Mouse (Mus musculus) layer of hippocampus, postnatal 10 days (tissue): Measurements from ENCODE around the gene Tmem259. TPM values are rescaled to one million over a fixed set of nuclear protein-coding genes. Genes with fewer than 3 reads are reported as not detected.

ENCODE experiments used
- DNase-seq, 2 experiments: peaks; one replicate each; pipeline ENCODE4 v3.0.0; 2021; ENCODE audit warnings: low spot score in 2 of 2
- long read RNA-seq: library from polyadenylated mRNA; stranded (forward); transcript quantifications from one replicate; pipeline ENCODE4 v2.0.0, GENCODE M21; 2023
- total RNA-seq, 2 experiments: library from RNA; stranded (reverse); gene quantifications; 2 replicates each; pipeline ENCODE4 v1.2.3; 2021

The Tmem259 gene
- total RNA-seq = 100 to 1,000 TPM; 137 to 139 TPM
- long read RNA-seq, transcript Tmem259-201 (11 exons, 2,225 nt) = major isoform, 28 of 58 reads
- long read RNA-seq, transcript Tmem259-202 (10 exons, 1,767 nt) = minor isoform, 5 of 58 reads
- long read RNA-seq, partial matches to known transcripts = 8 of 58 reads
- long read RNA-seq, other reads (novel, unspliced or antisense) = 17 of 58 reads

DNA sequence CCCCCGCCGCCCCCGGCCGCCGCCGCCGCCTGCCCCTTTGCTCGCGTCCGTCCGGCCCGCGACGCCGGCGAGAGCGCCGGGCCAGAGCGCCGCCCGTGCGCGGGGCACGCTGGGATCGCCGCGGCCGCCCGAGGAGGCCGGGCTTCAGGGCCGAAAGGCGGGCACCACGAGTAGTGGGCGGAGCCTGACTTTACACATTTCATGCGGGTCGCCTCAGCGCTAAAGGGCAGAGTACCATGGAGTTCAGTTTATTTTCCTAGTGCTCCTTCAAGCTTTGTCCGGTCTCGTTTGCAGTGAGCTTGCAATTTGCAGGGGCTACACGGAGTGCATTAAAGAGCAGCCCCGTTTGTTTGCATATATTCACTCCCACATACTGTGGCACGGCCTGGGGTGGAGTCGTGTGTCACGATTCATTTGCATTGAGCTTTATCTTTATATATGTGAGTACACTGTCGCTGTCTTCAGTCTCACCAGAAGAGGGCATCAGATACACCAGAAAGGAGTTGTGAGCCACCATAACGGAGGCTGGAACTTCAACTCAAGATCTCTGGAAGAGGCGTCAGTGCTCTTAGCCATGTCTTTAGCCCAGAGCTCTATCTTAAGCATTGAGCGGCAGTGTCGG, at the start of gene Tmem259:
Gene Tmem259, minus strand, starts transcription at position 136 of the 622 bp plus-strand sequence.
- DNase-seq = peak; percentile 78 to 85

DNA sequence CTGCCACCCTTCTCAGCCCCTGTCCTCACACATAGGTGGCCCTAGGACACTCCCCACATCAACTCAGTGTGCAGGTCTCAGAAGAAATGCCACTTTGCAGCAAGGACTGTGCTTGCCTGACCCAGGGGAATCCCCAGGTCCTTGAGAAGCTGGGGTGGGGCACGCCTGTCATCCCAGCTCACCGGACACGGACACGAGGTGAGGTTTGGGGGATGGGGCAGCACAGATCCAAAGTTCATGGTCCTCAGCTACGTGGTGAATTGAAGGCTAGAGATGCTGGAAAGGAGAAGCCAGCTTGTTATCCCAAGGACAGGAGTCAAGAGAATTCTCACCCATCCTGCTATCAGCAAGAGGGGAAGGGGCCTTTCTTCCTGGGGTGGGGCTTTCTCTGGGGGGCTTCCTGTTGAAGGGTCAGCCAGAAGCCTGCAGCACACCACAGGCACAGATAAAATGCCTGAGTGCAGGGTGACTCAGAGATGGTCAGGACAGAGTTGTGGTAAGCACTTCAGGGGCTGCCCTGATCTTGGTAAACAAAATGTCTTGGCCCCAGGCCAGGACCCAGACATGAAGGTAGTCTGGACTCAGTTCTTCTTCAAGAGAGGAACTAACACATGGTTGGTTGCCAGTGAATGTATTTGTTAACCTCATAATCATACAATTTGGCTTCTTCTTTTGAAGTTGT, 48.8 kb upstream of the Tmem259 start:
- peak in 1 of 2 experiments; percentile 47 for DNase-seq

DNA sequence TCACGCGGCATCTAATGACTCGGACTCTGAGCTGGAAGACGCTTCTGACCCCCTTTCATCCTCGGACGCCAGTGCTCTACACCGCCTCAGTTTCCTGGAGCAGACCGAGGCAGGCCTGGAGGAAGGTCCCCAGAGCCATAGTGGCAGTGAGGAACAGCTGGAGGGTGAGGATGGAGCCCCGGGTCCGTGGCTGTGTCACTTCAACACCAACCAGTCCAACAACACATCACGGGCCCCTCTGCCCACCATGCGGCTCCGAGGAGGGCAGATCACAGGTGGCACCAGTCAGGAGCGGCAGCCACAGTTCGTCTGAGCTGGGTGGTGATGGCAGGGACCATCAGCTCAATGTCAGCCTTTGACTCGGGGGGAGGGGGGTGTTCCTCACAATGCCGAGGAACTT, 46.6 kb upstream of the Tmem259 start:
- DNase-seq = no peak

DNA sequence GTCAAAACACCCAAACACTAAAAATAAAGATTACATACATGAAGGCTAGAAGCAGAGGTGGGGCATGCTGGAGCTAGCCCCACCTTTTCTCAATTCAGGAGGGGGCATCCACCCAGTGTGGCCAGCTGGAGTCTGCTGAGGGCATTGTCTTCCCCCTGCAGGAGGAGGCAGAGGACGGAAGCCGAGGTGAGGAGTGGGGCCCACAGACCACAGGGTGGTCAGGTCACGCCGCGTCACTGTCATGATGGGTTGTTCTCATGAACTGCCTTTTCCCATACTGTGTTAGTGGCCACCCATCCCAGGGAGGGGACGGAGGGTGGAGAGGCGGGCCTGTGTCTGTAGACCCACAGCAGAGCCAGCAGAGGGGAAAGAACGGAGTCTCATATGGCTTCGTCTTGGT, 46.1 kb upstream of the Tmem259 start:
- DNase-seq = no peak

DNA sequence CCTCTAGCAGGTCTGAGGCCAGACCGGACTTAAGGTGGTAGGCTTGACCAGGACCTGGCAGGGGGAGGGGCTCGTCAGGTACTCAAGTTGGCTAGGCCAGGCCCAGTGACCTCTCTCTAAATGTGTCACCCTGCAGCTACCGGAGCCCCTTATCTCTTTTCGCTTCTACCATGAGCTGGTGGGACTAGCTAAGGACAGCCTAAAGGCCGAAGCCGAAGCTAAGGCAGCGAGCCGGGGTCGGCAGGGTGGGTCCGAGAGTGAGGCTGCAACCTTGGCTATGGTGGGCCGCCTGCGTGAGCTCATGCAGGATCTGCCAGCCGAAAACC, 44.4 kb upstream of the Tmem259 start:
- DNase-seq = no peak

DNA sequence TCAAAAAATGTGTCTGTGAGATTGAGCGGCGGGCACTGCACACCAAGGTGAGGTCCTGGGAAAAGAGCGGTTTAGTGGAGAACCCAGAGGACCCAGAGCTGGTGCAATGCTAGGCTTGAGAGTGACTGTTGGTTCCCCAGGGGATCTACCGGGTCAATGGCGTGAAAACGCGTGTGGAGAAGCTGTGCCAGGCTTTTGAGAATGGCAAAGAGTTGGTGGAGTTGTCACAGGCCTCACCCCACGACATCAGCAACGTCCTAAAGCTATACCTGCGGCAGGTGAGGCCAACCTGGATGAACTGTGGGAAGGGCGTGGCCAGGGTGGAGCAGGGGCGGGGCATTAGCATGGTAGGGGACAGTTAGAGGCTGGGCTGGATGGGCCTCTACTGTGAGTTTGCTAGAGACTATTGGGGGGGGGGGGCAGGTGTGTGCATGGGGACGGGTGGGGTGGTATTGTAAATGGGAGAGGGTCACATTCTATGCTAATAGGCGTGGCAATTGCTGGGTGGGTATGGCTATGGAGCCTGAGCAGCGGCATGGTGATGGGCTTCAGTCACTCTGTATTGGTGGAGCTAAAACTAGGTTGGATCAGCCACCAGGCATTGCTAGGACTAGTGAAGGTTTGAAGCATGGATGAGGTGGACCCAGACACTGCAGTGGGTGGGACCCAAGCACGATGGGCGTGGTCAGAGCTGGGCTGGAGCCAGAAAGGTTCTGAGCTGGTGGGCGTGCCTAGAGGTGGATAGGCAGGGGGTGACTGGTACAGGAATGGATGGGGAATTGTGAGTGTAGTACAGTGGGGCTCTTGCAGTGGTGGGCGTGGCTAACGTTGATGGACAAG, 43.8 kb upstream of the Tmem259 start:
- DNase-seq = no peak

DNA sequence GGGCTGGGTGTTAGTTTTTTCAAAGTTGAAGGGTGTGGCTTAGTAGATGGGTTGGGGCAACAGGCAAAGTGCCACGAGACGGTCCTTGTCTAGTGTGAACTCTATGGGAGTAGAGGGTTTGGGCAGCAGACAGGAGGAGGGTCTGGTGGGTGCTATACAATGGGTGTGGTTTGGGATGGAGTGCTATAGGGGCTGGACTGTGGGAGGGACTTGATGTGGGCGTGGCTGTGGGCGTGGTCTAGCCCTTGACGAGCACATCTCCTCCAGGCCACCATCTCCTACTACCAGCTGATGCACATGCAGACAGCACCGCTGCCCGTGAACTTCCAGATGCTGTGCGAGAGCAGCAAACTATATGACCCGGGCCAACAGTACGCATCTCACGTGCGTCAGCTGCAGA, 41.8 kb upstream of the Tmem259 start:
- no peak for DNase-seq

DNA sequence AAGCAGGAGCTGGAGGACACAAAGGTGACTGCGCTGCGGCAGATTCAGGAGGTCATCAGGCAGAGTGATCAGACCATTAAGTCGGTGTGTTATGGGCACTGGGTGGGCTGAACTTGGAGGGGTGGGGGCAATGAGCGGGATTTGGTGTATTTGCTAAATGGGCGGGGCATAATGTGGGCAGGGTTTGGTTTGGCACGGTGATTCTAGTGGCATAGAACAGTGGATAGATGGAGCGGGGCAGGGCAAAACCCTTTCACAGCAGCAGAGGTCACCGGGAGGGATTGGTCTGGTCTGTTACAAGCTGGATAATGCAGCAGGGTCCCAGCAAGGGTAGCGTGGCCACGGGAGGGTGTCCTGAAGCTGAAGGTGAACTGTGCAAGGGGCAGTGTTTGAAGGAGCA, 41.3 kb upstream of the Tmem259 start:
- no peak for DNase-seq

DNA sequence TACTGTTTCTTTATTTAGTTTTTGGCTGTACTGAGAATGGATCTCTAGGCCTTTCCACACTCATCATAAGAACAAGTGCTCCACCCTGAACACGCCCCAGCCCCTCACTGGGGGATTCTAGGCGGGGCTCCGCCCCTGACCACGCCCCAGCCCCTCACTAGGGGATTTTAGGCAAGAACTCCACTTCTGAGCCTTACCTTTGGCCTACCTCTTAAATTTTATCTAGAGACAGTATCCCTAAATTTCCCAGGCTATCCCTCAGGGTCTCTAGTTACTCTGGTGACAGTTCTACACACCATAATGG, 40.9 kb upstream of the Tmem259 start:
- no peak for DNase-seq

DNA sequence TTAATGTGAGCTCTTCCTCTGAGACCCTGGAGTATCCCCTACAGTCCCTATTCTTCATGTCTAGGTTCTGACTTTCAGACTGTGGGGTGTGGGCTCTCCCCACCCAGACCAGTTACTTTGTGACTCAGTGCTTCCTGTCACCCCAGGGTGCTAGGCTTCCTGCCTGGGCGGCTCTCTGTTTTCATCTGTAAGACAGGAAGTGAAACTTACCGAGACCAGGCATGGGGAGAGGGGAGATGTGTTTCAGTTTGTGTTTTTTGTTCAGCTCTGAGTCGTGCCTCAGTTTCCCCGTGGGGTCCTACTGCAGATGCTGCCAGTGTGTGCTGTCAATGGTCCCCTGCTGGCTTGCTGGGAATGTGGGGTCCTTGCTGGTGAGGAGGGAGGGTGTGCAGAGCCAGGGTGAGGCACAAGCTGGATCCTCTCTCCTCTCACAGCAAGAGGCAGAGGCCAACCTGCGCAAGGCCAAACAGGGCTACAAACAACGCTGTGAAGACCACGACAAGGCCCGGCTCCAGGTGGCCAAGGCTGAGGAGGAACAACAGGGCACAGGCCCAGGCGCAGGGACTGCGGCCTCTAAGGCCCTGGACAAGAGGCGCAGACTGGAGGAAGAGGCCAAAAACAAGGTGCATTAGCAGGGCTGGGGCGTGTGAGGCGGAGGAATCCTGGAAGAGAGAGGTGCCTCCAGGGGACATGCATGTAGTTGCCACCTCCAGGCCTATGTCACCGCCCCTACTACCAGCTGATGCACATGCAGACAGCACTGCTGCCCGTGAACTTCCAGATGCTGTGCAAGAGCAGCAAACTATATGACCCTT, 40.3 kb upstream of the Tmem259 start:
- no peak for DNase-seq

DNA sequence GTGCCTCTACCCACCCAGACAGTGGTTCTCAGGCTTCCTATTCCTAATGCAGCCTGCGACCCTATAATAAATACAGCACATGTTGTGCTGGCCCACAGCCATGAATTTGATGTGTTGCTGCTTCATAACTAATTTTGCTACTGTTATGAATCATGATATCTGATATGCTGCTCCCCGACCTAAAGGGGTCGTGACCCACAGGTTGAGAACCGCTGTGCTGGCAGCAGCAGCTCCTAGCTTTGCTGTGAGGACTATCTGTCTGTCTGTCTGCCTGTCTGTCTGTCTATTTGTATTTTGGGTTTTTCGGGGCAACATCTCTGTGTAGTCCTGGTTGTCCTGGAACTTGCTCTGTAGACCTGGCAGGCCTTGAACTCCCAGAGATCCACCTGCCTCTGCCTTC, 39.6 kb upstream of the Tmem259 start:
- no peak for DNase-seq

DNA sequence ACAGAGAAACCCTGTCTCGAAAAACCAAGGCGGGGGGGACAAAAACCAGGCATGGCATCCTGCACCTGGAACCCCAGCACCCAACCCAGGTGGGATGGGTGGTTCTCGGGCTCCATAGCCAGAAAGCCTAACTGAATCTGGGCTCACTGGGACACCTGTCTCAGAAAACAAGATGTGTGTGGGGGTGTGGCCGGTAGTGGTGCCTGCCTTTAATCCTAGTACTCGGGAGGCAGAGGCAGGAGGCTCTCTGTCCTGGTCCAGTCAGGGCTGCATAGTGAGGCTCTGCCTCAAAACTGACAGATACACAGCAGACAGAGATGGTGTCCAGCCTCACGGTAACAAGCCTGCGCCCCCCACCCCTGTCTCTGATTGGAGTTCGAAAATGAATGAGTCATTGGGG, 38.7 kb upstream of the Tmem259 start:
- no peak for DNase-seq

DNA sequence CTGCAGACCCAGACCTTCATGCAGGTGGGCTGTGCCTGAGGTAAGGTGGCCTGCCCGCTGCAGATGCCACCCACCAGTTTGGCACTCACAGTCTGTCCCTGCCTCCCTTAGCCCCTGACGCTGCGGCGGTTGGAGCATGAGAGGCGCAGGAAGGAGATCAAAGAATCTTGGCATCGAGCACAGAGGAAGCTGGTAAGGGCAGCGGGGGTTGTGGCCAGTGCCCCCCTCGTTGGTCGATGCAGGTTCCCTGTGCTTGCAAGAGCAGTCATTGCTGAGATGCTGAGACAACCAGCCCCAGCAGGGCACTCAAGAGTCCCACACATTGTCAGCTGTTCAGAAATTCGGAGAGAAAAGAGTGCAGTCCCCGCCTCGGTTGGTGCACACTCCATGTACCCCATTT, 38.0 kb upstream of the Tmem259 start:
- DNase-seq = no peak

DNA sequence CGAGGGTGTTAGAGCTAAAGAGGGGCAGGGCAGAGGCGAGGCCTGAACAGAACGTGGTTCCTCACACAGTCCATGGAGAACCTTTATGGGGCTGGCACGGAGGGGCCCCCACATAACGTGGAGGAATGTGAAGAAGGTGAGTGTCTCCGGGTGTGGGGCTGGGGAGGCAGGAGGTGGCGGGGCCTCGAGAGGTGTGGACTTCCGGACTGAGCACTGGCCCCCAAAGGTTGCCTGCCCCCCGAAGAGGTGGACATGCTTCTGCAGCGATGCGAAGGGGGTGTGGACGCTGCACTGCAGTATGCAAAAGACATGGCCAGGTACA, 37.2 kb upstream of the Tmem259 start:
- DNase-seq = no peak

DNA sequence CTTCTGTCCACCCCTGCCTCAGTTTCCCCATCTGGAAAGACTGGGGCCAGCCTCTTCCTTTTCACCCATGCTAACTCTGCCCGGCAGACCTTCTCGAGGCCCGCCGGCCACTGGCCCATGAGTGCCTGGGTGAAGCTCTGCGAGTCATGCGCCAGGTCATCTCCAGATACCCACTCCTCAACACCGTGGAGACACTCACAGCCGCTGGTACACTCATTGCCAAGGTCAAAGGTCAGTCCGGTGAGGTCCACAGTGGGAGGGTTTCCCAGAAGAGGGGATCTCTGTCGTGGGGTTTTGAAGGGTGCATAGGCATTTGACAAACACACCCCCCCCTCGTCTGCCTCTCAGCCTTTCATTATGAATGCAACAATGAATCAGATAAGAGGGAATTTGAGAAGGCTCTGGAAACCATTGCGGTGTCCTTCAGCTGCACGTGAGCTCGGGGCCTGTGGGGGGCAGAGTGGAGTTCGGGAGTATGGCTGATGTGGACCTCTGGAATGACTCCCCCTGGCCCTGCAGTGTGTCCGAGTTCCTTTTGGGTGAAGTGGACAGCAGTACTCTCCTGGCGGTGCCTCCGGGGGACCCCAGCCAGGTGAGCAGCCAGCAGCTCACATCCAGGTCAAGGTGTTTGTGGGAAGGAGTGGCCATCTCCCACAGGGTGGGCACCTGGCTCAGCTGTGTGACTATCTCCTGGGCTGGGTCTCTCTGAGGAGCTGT, 36.6 kb upstream of the Tmem259 start:
- no peak for DNase-seq

DNA sequence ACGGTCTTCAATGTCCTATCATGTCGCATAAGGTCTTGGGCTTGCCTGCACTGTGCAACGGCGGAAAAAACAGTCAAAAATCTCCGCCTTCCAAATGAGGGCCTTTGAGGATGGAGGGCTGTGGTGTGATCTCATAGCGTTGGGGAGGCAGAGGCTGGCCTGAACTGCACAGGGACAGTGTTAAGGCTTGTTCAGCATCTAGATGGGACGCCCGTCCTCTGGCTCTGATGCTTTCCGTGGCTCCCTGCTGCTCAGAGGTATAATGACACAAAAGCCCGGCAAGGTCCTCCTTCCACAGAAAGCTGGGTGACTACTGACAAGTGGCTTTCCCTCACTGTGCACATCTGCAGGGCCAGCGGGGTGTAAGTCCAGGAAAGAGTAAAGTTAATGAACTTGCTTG, 36.1 kb upstream of the Tmem259 start:
- no peak for DNase-seq

DNA sequence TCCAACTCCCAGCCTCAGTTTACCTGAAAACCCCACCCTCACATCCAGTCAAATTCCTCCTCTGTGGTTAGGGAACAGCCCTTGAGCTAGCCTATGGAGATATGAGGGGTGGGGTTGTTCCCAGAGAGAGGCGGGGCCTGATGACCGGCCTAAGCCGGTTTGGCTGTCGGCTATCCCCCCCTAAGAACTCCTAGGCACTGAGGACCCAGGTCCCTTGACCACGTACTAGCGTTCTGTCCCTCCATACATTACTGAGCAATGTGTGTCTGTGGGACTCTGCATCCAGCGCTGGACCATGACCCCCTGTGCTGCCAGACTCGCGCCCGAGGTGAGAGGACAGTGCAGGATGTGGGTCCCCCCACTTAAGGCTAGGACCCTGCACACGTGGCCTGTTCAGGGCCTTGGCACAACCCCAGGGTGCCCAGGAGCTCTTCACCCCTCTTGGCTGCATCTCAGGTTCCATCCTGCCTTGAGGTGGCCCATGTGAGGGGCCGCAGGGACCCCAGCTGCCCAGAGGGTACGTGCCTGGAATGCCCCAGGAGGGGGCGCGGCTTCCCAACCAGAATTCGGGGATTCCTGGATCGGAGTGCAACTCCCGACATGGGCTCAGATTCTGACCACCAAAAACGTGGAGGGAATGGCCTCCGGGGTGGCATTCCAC, 35.5 kb upstream of the Tmem259 start:
- no peak for DNase-seq

DNA sequence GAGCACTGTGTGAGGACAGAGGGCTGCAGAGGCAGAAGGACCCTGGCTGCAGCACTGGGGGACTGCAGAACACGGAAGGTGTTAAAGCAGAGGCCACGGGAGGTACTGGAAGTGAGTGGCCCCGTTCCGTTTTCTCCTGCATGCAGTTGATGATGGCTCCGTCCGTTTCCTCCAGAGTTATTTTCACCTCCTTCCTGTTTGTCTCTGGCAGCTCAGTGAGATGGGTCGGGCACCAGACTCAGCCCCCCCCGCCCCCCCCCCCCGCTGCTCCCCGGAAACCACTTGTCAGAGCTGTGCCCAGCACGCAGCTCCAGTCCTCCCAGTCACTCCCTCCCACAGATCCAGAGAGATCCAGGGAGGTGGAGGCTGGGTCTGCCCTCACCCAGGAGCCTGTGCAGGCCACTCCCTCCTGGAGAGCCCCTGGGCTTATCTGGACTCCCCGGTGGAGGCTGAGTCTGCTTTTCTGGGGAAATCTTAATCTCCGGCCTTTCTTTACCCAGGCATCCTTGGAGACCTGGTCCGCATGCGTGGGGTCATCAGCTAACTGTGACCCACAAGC, 34.7 kb upstream of the Tmem259 start:
- no peak for DNase-seq

DNA sequence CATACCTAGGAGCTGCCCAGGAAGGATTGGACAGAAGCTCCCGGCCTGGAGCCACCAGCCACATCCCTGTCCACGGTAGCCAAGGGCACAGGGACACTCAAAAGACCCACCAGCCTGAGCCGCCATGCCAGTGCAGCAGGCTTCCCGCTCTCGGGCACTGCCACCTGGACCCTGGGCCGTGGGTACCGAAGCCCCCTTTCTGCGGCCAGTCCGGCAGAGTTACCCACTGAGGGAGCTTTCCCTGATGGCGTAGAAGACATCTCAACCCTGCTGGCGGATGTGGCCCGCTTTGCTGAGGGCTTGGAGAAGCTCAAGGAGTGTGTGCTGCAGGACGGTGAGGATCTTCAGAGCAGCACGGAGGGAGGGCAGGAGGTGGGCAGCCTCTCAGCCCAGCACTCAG, 33.6 kb upstream of the Tmem259 start:
- DNase-seq = no peak

DNA sequence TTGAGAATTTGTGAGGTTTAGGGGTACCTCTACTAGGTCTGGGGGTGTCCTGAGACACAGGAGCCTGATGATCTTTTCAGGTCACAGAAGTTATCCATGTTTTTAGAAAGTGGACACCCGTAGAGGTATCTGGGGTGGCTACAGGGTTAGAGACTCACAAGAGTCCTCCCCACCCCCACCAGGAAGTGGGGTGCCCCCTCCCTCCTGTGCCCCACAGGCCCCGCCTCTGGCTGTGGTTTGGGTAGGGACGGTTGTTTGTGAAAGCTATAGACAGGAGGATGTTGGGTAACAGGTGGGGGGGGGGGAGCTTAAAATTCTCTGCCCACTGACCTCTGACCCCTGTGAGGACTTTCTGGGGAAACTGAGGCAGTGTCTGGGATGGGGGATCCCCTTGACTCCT, 33.2 kb upstream of the Tmem259 start:
- no peak for DNase-seq
